Mouse (Mus musculus): ENCODE measurements around the gene Taf1c. TPM values are rescaled to one million over a fixed set of nuclear protein-coding genes. Genes with fewer than 3 reads are reported as not detected.

Gene Taf1c
- polyA plus RNA-seq, 1 experiment from 2014 or later: 6.2 TPM

GRCm38 (mm10) chr8:119617586-119617985, 12.6 kb upstream of the Taf1c start:
- no peak overlapping the region for H3K9ac ChIP-seq (ENCODE audit: low read length)
- H3K36me3 ChIP-seq (ENCODE audit: control insufficient read depth, insufficient read depth, low read length): no peaks in the 10 kb centered on the region
- WGBS: 73% methylated on average over 5 of the region's 5 CpGs
- no peak for ATAC-seq (ENCODE audit: insufficient number of reproducible peaks, insufficient read depth, low FRiP score, low read depth)
- H3K4me1 ChIP-seq (ENCODE audit: control insufficient read depth in 2 of 2, insufficient read depth in 2 of 2, low read length in 2 of 2): peaks cover 3 to 7% of the 10 kb centered on the region in 2 experiments; a peak in 3 of 4 replicates
- no peaks in the 10 kb centered on the region for H3K9me3 ChIP-seq (ENCODE audit: control insufficient read depth, low read length)
- H3K4me2 ChIP-seq (ENCODE audit: low read length): no peak overlapping the region
- H3K27ac ChIP-seq (replicated peaks in 1 of 2; ENCODE audit: control insufficient read depth in 1 of 2, insufficient read depth in 1 of 2, low read depth in 2 of 2, low read length in 2 of 2): no peak overlapping the region
- H3K27me3 ChIP-seq (ENCODE audit: control insufficient read depth, insufficient read depth, low read length): no peaks in the 10 kb centered on the region
- H3K4me3 ChIP-seq (ENCODE audit: control insufficient read depth in 1 of 2, insufficient read depth in 1 of 2, low read depth in 1 of 2, low read length in 2 of 2): no peak overlapping the region

- Histone ChIP-seq H3K36me3 (ENCODE audit: control insufficient read depth, insufficient read depth, low read length) (no peaks in the 10 kb centered on the region), H3K4me1 (ENCODE audit: control insufficient read depth in 2 of 2, insufficient read depth in 2 of 2, low read length in 2 of 2) (peaks cover 3 to 7% of the 10 kb centered on the region in 2 experiments; a peak in 3 of 4 replicates), H3K9me3 (ENCODE audit: control insufficient read depth, low read length) (no peaks in the 10 kb centered on the region), H3K4me2 (ENCODE audit: low read length) (no peak overlapping the region), H3K4me3 (ENCODE audit: control insufficient read depth in 1 of 2, insufficient read depth in 1 of 2, low read depth in 1 of 2, low read length in 2 of 2) (no peak overlapping the region), H3K27me3 (ENCODE audit: control insufficient read depth, insufficient read depth, low read length) (no peaks in the 10 kb centered on the region), H3K27ac (replicated peaks in 1 of 2; ENCODE audit: control insufficient read depth in 1 of 2, insufficient read depth in 1 of 2, low read depth in 2 of 2, low read length in 2 of 2) (no peak overlapping the region), H3K9ac (ENCODE audit: low read length) (no peak overlapping the region)
- no peak for ATAC-seq (ENCODE audit: insufficient number of reproducible peaks, insufficient read depth, low FRiP score, low read depth)
- 81% methylated on average over 4 of the region's 4 CpGs for WGBS
Observed at GRCm38 (mm10) chr8:119616811-119617210, 11.8 kb upstream of the Taf1c start.

- Histone ChIP-seq H3K9me3 (ENCODE audit: control insufficient read depth, low read length) (no peaks in the 10 kb centered on the region), H3K36me3 (ENCODE audit: control insufficient read depth, insufficient read depth, low read length) (no peaks in the 10 kb centered on the region), H3K27me3 (ENCODE audit: control insufficient read depth, insufficient read depth, low read length) (no peaks in the 10 kb centered on the region), H3K4me2 (ENCODE audit: low read length) (no peak overlapping the region), H3K4me1 (ENCODE audit: control insufficient read depth in 2 of 2, insufficient read depth in 2 of 2, low read length in 2 of 2) (peaks cover 3 to 7% of the 10 kb centered on the region in 2 experiments; a peak in 3 of 4 replicates), H3K4me3 (ENCODE audit: control insufficient read depth in 1 of 2, insufficient read depth in 1 of 2, low read depth in 1 of 2, low read length in 2 of 2) (no peak overlapping the region), H3K9ac (ENCODE audit: low read length) (no peak overlapping the region), H3K27ac (replicated peaks in 1 of 2; ENCODE audit: control insufficient read depth in 1 of 2, insufficient read depth in 1 of 2, low read depth in 2 of 2, low read length in 2 of 2) (no peak overlapping the region)
- 63% methylated on average over 7 of the region's 7 CpGs for WGBS
- ATAC-seq (ENCODE audit: insufficient number of reproducible peaks, insufficient read depth, low FRiP score, low read depth): no peak
Observed at GRCm38 (mm10) chr8:119616358-119616757, 11.3 kb upstream of the Taf1c start.

- Histone ChIP-seq H3K9ac (ENCODE audit: low read length) (no peak overlapping the region), H3K27ac (replicated peaks in 1 of 2; ENCODE audit: control insufficient read depth in 1 of 2, insufficient read depth in 1 of 2, low read depth in 2 of 2, low read length in 2 of 2) (no peak overlapping the region), H3K27me3 (ENCODE audit: control insufficient read depth, insufficient read depth, low read length) (no peaks in the 10 kb centered on the region), H3K4me1 (ENCODE audit: control insufficient read depth in 2 of 2, insufficient read depth in 2 of 2, low read length in 2 of 2) (no peaks in the 10 kb centered on the region), H3K4me3 (ENCODE audit: control insufficient read depth in 1 of 2, insufficient read depth in 1 of 2, low read depth in 1 of 2, low read length in 2 of 2) (no peak overlapping the region), H3K36me3 (ENCODE audit: control insufficient read depth, insufficient read depth, low read length) (no peaks in the 10 kb centered on the region), H3K4me2 (ENCODE audit: low read length) (no peak overlapping the region), H3K9me3 (ENCODE audit: control insufficient read depth, low read length) (no peaks in the 10 kb centered on the region)
- no peak for ATAC-seq (ENCODE audit: insufficient number of reproducible peaks, insufficient read depth, low FRiP score, low read depth)
- WGBS: 71% methylated on average over 14 of the region's 14 CpGs
Observed at GRCm38 (mm10) chr8:119615096-119615495, 10.1 kb upstream of the Taf1c start.

- Histone ChIP-seq H3K4me1 (ENCODE audit: control insufficient read depth in 2 of 2, insufficient read depth in 2 of 2, low read length in 2 of 2) (no peaks in the 10 kb centered on the region), H3K27me3 (ENCODE audit: control insufficient read depth, insufficient read depth, low read length) (no peaks in the 10 kb centered on the region), H3K4me2 (ENCODE audit: low read length) (no peak within 1 kb of the TSS), H3K9ac (ENCODE audit: low read length) (no peak within 1 kb of the TSS), H3K36me3 (ENCODE audit: control insufficient read depth, insufficient read depth, low read length) (no peaks in the 10 kb centered on the region), H3K9me3 (ENCODE audit: control insufficient read depth, low read length) (peaks cover 8% of the 10 kb centered on the region; the same call in 1 of the 2 replicates), H3K4me3 (ENCODE audit: control insufficient read depth in 1 of 2, insufficient read depth in 1 of 2, low read depth in 1 of 2, low read length in 2 of 2) (no peak within 1 kb of the TSS), H3K27ac (replicated peaks in 1 of 2; ENCODE audit: control insufficient read depth in 1 of 2, insufficient read depth in 1 of 2, low read depth in 2 of 2, low read length in 2 of 2) (no peak within 1 kb of the TSS)
- no peak for ATAC-seq (ENCODE audit: insufficient number of reproducible peaks, insufficient read depth, low FRiP score, low read depth)
- 73% methylated on average over 26 of the region's 26 CpGs for WGBS
Observed at GRCm38 (mm10) chr8:119612471-119612870, 7.4 kb upstream of the Taf1c start, which contains the start of gene Adad2. Gene Adad2, plus strand, starts transcription at chr8:119612747.

GRCm38 (mm10) chr8:119606224-119606623, 1.2 kb upstream of the Taf1c start:
- Histone ChIP-seq H3K27ac (replicated peaks in 1 of 2; ENCODE audit: control insufficient read depth in 1 of 2, insufficient read depth in 1 of 2, low read depth in 2 of 2, low read length in 2 of 2) (no peak overlapping the region), H3K27me3 (ENCODE audit: control insufficient read depth, insufficient read depth, low read length) (no peaks in the 10 kb centered on the region), H3K9ac (ENCODE audit: low read length) (no peak overlapping the region), H3K4me1 (ENCODE audit: control insufficient read depth in 2 of 2, insufficient read depth in 2 of 2, low read length in 2 of 2) (peaks cover 6 to 8% of the 10 kb centered on the region in 2 experiments), H3K4me2 (ENCODE audit: low read length) (no peak overlapping the region), H3K36me3 (ENCODE audit: control insufficient read depth, insufficient read depth, low read length) (peaks cover 19% of the 10 kb centered on the region), H3K9me3 (ENCODE audit: control insufficient read depth, low read length) (peaks cover 8% of the 10 kb centered on the region; the same call in 1 of the 2 replicates), H3K4me3 (ENCODE audit: control insufficient read depth in 1 of 2, insufficient read depth in 1 of 2, low read depth in 1 of 2, low read length in 2 of 2) (no peak overlapping the region)
- ATAC-seq (ENCODE audit: insufficient number of reproducible peaks, insufficient read depth, low FRiP score, low read depth): no peak
- 70% methylated on average over 2 of the region's 2 CpGs for WGBS

GRCm38 (mm10) chr8:119604398-119604803, 621 bp downstream of the Taf1c start:
- 21% methylated on average over 12 of the region's 12 CpGs for WGBS
- H3K9me3 ChIP-seq (ENCODE audit: control insufficient read depth, low read length): peaks cover 7% of the 10 kb centered on the region; the same call in 1 of the 2 replicates
- H3K4me2 ChIP-seq (ENCODE audit: low read length): peak overlapping the region; percentile 93
- peaks cover 6 to 8% of the 10 kb centered on the region in 2 experiments for H3K4me1 ChIP-seq (ENCODE audit: control insufficient read depth in 2 of 2, insufficient read depth in 2 of 2, low read length in 2 of 2)
- H3K4me3 ChIP-seq (ENCODE audit: control insufficient read depth in 1 of 2, insufficient read depth in 1 of 2, low read depth in 1 of 2, low read length in 2 of 2): peak overlapping the region; percentile 71 to 78
- peaks cover 35% of the 10 kb centered on the region for H3K36me3 ChIP-seq (ENCODE audit: control insufficient read depth, insufficient read depth, low read length)
- no peaks in the 10 kb centered on the region for H3K27me3 ChIP-seq (ENCODE audit: control insufficient read depth, insufficient read depth, low read length)
- no peak overlapping the region for H3K27ac ChIP-seq (replicated peaks in 1 of 2; ENCODE audit: control insufficient read depth in 1 of 2, insufficient read depth in 1 of 2, low read depth in 2 of 2, low read length in 2 of 2)
- peak overlapping the region; percentile 91 for H3K9ac ChIP-seq (ENCODE audit: low read length)
- peak; percentile 19; the same call in 1 of the 2 replicates for ATAC-seq (ENCODE audit: insufficient number of reproducible peaks, insufficient read depth, low FRiP score, low read depth)

GRCm38 (mm10) chr8:119603771-119604170, 1.3 kb downstream of the Taf1c start:
- ATAC-seq (ENCODE audit: insufficient number of reproducible peaks, insufficient read depth, low FRiP score, low read depth): no peak
- Histone ChIP-seq H3K4me3 (ENCODE audit: control insufficient read depth in 1 of 2, insufficient read depth in 1 of 2, low read depth in 1 of 2, low read length in 2 of 2) (peak overlapping the region in 1 of 2 experiments; percentile 78; a peak in 1 of 4 replicates), H3K27ac (replicated peaks in 1 of 2; ENCODE audit: control insufficient read depth in 1 of 2, insufficient read depth in 1 of 2, low read depth in 2 of 2, low read length in 2 of 2) (no peak overlapping the region), H3K4me2 (ENCODE audit: low read length) (peak overlapping the region; percentile 93), H3K27me3 (ENCODE audit: control insufficient read depth, insufficient read depth, low read length) (no peaks in the 10 kb centered on the region), H3K4me1 (ENCODE audit: control insufficient read depth in 2 of 2, insufficient read depth in 2 of 2, low read length in 2 of 2) (peaks cover 6 to 8% of the 10 kb centered on the region in 2 experiments), H3K36me3 (ENCODE audit: control insufficient read depth, insufficient read depth, low read length) (peaks cover 41% of the 10 kb centered on the region), H3K9me3 (ENCODE audit: control insufficient read depth, low read length) (peaks cover under 1% of the 10 kb centered on the region; the same call in 1 of the 2 replicates), H3K9ac (ENCODE audit: low read length) (peak overlapping the region; percentile 91)
- 90% methylated on average over 4 of the region's 4 CpGs for WGBS
